Mouse (Mus musculus) c-Kit-positive CD71-positive TER-119-negative erythroid progenitor cells, embryonic 14.5 days (primary cell): ENCODE results near the gene Adcy6.

Experiments used
- DNase-seq: peaks from one replicate; pipeline ENCODE4 v3.0.0-alpha.2; 2013; ENCODE audit warnings: low read depth

Adcy6 gene

DNA sequence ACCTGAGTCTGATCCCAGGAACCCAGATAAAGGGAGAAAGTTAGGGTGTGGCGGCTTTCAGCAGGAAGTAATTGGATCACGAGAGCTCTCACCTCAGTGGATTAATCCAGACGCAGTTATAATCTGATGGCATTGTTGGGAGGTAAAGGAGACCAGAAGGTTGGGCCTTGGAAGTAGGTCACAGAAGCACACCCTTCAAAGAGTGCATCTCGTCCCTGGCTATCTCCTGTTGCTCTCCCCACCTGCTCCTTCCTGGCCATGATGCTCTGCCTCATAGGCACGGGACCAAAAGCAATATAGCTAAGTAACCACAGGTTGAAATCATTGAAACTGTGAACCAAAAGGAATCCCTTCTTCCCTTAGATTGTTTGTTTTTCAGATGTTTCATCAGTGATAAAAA, 52.7 kb downstream of the Adcy6 start:
- no peak for DNase-seq

DNA sequence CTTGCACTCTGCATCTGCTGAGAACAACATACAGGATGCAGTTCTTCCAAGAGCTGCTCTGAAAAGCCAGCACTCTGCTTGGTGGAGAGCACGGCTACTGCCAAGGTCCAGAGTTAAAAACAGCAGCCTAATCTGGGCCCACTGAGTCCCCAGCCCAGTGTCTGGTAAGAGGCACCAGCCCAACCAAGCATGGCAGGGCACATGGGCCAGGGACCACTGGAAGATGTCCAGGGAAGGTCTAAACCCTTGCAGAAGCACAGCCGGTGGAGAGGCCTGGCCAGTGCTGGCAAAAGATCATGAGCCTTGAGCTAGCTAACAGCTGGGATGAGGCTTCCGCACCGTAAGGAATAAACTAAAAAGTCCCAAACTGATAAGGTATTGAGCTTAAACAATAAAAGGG, 54.0 kb downstream of the Adcy6 start:
- no peak for DNase-seq

DNA sequence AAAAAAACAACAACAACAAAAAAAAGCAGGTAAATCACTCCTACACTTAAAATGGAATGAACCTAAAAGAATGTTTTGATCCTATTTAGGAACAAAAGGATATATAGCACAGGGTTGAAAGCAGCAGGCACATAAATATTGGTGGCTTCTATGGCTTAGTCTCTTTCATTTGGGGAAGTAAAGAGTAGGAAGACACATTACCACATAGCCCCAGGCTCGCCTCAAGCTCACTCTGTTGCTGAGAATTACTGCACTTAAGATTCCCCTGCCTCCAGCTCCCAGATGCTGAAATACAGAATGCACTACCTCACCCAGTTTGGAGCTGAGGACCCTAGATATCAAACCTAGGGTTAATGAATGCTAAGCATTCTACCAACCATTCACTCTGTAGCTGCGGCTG, 57.1 kb downstream of the Adcy6 start:
- no peak for DNase-seq

DNA sequence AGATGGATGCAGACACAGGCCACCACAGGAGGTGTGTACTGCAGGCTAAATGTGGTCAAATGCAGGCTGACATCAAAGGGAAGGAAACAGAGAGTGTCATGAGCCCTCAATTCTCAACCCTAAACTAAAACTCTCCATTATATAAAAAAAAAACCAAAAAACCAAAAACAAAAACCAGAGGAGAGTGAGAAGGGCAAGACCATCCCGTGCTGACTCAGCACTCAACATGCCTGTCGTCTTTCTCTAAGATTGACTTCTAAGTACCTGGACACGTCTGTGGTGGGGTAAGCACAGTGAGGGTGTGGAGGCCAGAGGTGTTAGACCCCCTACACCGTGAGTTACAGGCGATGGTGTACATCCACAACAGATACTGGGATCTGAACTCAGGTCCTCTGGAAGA, 63.0 kb downstream of the Adcy6 start:
- DNase-seq = no peak

DNA sequence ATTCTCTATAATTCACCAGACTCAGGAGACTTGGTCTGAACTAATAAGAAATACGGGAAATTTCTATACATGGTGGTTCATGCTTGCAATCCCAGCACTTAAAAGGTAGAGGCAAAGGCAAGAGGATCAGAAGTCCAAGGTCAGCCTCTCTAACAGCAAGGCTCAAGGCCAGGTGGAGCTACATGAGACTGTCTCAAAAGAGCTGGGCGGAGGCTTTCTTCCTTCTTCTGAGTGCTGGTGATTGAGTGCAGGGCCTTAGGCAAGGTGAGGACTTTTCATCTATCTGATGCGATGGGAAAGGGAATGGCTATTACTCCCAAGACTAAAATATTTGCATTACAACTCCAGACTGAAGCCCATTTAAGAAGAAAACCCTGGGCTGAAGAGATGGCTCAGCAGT, 64.7 kb downstream of the Adcy6 start:
- no peak for DNase-seq

DNA sequence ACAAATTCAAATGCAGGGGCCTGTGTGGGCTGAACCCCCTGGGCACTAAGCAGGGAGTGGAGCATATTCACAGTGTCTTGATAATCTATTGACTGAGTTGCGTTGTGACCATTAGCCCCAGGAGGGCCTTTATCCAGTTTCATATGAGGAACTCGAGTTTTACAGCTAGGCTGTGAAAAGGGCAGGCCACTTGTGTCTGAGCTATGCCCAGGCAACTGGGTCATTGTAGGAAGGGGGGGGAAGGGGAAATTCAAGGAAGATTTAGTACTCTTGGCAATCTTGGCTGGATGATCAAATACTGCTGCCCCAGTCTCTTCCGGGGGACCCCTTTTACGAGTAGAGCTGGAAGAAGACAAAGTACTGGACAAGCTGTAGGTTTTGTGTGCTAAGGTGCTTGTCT, 66.5 kb downstream of the Adcy6 start:
- DNase-seq = no peak

DNA sequence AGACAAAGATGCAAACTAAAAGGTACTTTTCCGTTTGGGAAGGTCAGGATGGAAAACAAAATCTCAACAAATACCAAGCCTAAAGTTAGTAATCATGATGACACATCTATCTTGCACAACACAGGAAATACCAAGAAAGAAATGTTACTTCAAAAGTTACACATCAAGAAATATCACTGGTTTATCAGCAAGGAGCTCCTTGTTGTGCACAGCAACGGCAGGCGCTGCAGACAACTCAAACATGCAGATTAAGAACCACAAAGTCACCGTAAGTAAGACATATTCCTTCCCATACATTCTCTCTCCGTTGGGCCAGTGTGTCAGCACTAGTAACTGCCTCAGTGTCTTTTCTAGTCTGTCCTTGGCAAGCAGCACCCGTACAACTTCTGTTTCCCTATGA, 68.8 kb downstream of the Adcy6 start:
- no peak for DNase-seq
